Comparison of ENCODE assay signal across 23 mouse cellular contexts in the genomic region with DNA sequence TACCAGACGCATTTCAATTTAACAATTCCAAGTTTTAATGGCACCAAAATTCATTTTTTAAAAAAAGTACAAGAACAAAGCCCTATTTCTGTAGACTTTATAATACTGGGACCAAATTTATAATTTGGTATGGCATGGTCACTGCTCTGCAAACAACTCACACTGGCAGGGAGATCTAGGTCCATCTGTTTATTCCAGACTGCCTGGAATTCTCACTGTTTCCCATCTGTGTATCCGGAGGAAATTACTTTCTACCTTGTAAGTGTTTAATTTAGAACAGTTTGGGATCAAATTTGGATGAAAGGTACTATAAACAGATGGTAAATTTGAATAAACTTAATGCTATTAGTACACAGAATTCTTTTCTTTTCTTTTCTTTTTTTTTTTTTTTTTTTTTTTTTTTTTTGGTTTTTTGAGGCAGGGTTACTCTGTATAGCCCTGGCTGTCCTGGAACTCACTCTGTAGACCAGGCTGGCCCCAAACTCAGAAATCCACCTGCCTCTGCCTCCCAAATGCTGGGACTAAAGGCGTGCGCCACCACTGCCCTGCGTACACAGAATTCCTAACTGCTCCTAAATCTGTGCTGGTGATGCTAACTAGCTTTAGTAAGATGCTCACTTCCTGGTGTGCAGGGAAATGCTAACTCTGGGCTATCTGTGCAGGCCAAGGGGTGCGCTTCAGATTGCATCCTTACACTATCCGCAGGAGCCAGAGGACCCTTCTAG. TPM values are rescaled to one million over a fixed set of nuclear protein-coding genes. Genes with fewer than 3 reads are reported as not detected.
DNase-seq lines count a peak whose midpoint lies in the region; ATAC-seq and TF ChIP-seq lines count a peak whose summit lies in the region.
"Had no signal": no experiment of that assay in that cellular context is flagged by ENCODE, and none has a peak within 500 bp of the region (broad histone marks: within the 10 kb centered on the region; RNA-seq: fewer than 3 reads in every experiment).

No protein-coding gene starts in this region.

- no peak for TF ChIP-seq POLR2A in brain, embryonic 14.5 days (IDR thresholded peaks at IDR 0.05; ENCODE audit: borderline replicate concordance, extremely low read depth, insufficient read depth, insufficient read length, poor library complexity, severe bottlenecking)

- no peaks in the 10 kb centered on the region for H3K27me3 ChIP-seq in forebrain, postnatal 0 days (ENCODE audit: insufficient read depth, low read length)
- no peaks in the 10 kb centered on the region for H3K27me3 ChIP-seq in forebrain, embryonic 12.5 days
- H3K27me3 ChIP-seq in intestine, embryonic 16.5 days (replicated peaks; ENCODE audit: control insufficient read depth, insufficient read depth, low read length) = no peaks in the 10 kb centered on the region
- H3K27me3 ChIP-seq: stomach, embryonic 15.5 days had no signal

- no peak overlapping the region for H3K27ac ChIP-seq in forebrain, postnatal 0 days (ENCODE audit: low read depth, low read length)
- no peak overlapping the region for H3K27ac ChIP-seq in forebrain, embryonic 12.5 days
- no peak overlapping the region for H3K27ac ChIP-seq in intestine, embryonic 16.5 days (ENCODE audit: low read length)
- H3K27ac ChIP-seq: embryonic facial prominence, embryonic 10.5 days; limb, embryonic 10.5 days; stomach, embryonic 15.5 days had no signal

- H3K36me3 ChIP-seq in forebrain, postnatal 0 days (ENCODE audit: insufficient read depth) = peaks cover 5% of the 10 kb centered on the region; the same call in 1 of the 2 replicates
- H3K36me3 ChIP-seq in forebrain, embryonic 12.5 days (replicated peaks) = no peaks in the 10 kb centered on the region
- no peaks in the 10 kb centered on the region for H3K36me3 ChIP-seq in intestine, embryonic 16.5 days (ENCODE audit: control insufficient read depth, insufficient read depth, low read length)
- H3K36me3 ChIP-seq: stomach, embryonic 15.5 days had no signal

- TF ChIP-seq CTCF in forebrain, postnatal 0 days (IDR thresholded peaks at IDR 0.05; ENCODE audit: low read depth) = no peak
- no peak for TF ChIP-seq CTCF in brain, embryonic 14.5 days (IDR thresholded peaks at IDR 0.05; ENCODE audit: borderline replicate concordance, extremely low read depth, insufficient read depth, insufficient read length)

- H3K9ac ChIP-seq in forebrain, postnatal 0 days = no peak overlapping the region
- no peak overlapping the region for H3K9ac ChIP-seq in forebrain, embryonic 12.5 days
- H3K9ac ChIP-seq in intestine, embryonic 16.5 days (ENCODE audit: low read depth, low read length) = no peak overlapping the region
- H3K9ac ChIP-seq: liver, postnatal 0 days; stomach, embryonic 15.5 days had no signal

- peak; percentile 28 for DNase-seq in forebrain, postnatal 0 days
- peak; percentile 39 for DNase-seq in brain, embryonic 14.5 days (ENCODE audit: low read depth)
- peak; percentile 84 for DNase-seq in cerebellum, adult 11-12 months
- DNase-seq in cerebellum, postnatal 14 days = peak; percentile 40 to 74
- DNase-seq in testis, postnatal 10 days (ENCODE audit: low spot score) = no peak
- DNase-seq: B cell, adult 2 months; kidney, postnatal 14 days; liver, postnatal 0 days; lung, postnatal 14 days; midbrain, embryonic 14.5 days; right cerebral cortex, postnatal 25 days; thymus, adult 2 months had no signal

- H3K4me1 ChIP-seq in forebrain, postnatal 0 days (ENCODE audit: insufficient read depth) = no peaks in the 10 kb centered on the region
- no peaks in the 10 kb centered on the region for H3K4me1 ChIP-seq in forebrain, embryonic 12.5 days
- no peaks in the 10 kb centered on the region for H3K4me1 ChIP-seq in intestine, embryonic 16.5 days (ENCODE audit: control insufficient read depth, insufficient read depth, low read length)
- H3K4me1 ChIP-seq: embryonic facial prominence, embryonic 10.5 days; limb, embryonic 10.5 days; stomach, embryonic 15.5 days had no signal

- no peak overlapping the region for H3K4me2 ChIP-seq in forebrain, postnatal 0 days (ENCODE audit: low read depth)
- H3K4me2 ChIP-seq in forebrain, embryonic 12.5 days = no peak overlapping the region
- H3K4me2 ChIP-seq in intestine, embryonic 16.5 days (ENCODE audit: low read depth, low read length) = no peak overlapping the region
- H3K4me2 ChIP-seq: stomach, embryonic 15.5 days had no signal

- 84% methylated on average over 7 of the region's 7 CpGs for WGBS in forebrain, postnatal 0 days
- 93% methylated on average over 7 of the region's 7 CpGs for WGBS in forebrain, embryonic 12.5 days
- WGBS in intestine, embryonic 16.5 days = 83% methylated on average over 7 of the region's 7 CpGs

- no peaks in the 10 kb centered on the region for H3K9me3 ChIP-seq in forebrain, postnatal 0 days (ENCODE audit: low read length)
- no peaks in the 10 kb centered on the region for H3K9me3 ChIP-seq in forebrain, embryonic 12.5 days
- H3K9me3 ChIP-seq in intestine, embryonic 16.5 days (ENCODE audit: control insufficient read depth, low read length) = no peaks in the 10 kb centered on the region
- H3K9me3 ChIP-seq: embryonic facial prominence, embryonic 10.5 days; limb, embryonic 10.5 days; stomach, embryonic 15.5 days had no signal

- no peak; the same call in 1 of the 2 replicates for ATAC-seq in forebrain, postnatal 0 days
- ATAC-seq in forebrain, embryonic 12.5 days (ENCODE audit: low FRiP score) = no peak
- ATAC-seq in intestine, embryonic 16.5 days = no peak
- ATAC-seq: liver, postnatal 0 days had no signal

- no peak overlapping the region for H3K4me3 ChIP-seq in forebrain, postnatal 0 days (ENCODE audit: low read depth, low read length)
- H3K4me3 ChIP-seq in forebrain, embryonic 12.5 days (replicated peaks) = no peak overlapping the region
- H3K4me3 ChIP-seq in intestine, embryonic 16.5 days (ENCODE audit: low read length) = no peak overlapping the region
- H3K4me3 ChIP-seq: embryonic facial prominence, embryonic 10.5 days; limb, embryonic 10.5 days; stomach, embryonic 15.5 days had no signal

RNA-seq across cellular contexts. Expression of gene Als2, which starts 14.8 kb away (rescaled TPM):
- total RNA-seq in forebrain, postnatal 0 days (2014; rRNA removed) = 27.5 and 39.4 TPM in 2 replicates
- polyA plus RNA-seq in forebrain, postnatal 0 days (2015; fragmentation: Nextera tagmentation; extraction: Ambion mirVana) = 7.8 and 11.0 TPM in 2 replicates
- 21.6 and 22.1 TPM in 2 replicates for polyA plus RNA-seq in forebrain, embryonic 12.5 days (2016; fragmentation: Nextera tagmentation; extraction: Ambion mirVana)
- 13.6 and 20.4 TPM in 2 replicates for polyA plus RNA-seq in brain, embryonic 14.5 days (2012; rRNA removed)
- 7.5 and 7.8 TPM in 2 replicates for polyA plus RNA-seq in intestine, embryonic 16.5 days (2015; fragmentation: Nextera tagmentation; extraction: Ambion mirVana)

RNA-seq across cellular contexts. Expression of gene Cdk15, which starts 34.4 kb away (rescaled TPM):
- 0.14 TPM in 1 of 2 replicates, not detected in the other for total RNA-seq in forebrain, postnatal 0 days (2014; rRNA removed)
- 0.62 and 1.0 TPM in 2 replicates for polyA plus RNA-seq in forebrain, postnatal 0 days (2015; fragmentation: Nextera tagmentation; extraction: Ambion mirVana)
- polyA plus RNA-seq in forebrain, embryonic 12.5 days (2016; fragmentation: Nextera tagmentation; extraction: Ambion mirVana) = 0.13 and 0.37 TPM in 2 replicates
- polyA plus RNA-seq in brain, embryonic 14.5 days (2012; rRNA removed) = 0.30 and 0.41 TPM in 2 replicates
- 0.26 and 0.31 TPM in 2 replicates for polyA plus RNA-seq in intestine, embryonic 16.5 days (2015; fragmentation: Nextera tagmentation; extraction: Ambion mirVana)
- total RNA-seq: common myeloid progenitor, adult 5-6 weeks; granulocyte monocyte progenitor cell, adult 5-6 weeks; hematopoietic stem cell, adult 5-6 weeks; liver, adult 2 months; megakaryocyte, adult 5-6 weeks; neutrophil, adult 5-6 weeks had no signal
- polyA plus RNA-seq: liver, adult 2 months had no signal

RNA-seq across cellular contexts. Expression of gene Mpp4, which starts 59.1 kb away (rescaled TPM):
- total RNA-seq in forebrain, postnatal 0 days (2014; rRNA removed) = 1.9 and 2.1 TPM in 2 replicates
- polyA plus RNA-seq in forebrain, postnatal 0 days (2015; fragmentation: Nextera tagmentation; extraction: Ambion mirVana) = 0.47 and 0.65 TPM in 2 replicates
- polyA plus RNA-seq in forebrain, embryonic 12.5 days (2016; fragmentation: Nextera tagmentation; extraction: Ambion mirVana) = 0.28 and 0.32 TPM in 2 replicates
- polyA plus RNA-seq in brain, embryonic 14.5 days (2012; rRNA removed) = 2.2 and 3.0 TPM in 2 replicates
- polyA plus RNA-seq in intestine, embryonic 16.5 days (2015; fragmentation: Nextera tagmentation; extraction: Ambion mirVana) = 0.72 and 0.77 TPM in 2 replicates
